Mouse (Mus musculus) olfactory bulb, adult 2 months (tissue): Measurements from ENCODE around the gene Trem3. TPM values are rescaled to one million over a fixed set of nuclear protein-coding genes. Genes with fewer than 3 reads are reported as not detected.

Source experiments
- H3K27ac ChIP-seq: fragments of 200-500 bp; 2 replicates; pipeline ENCODE4 v1.5.1; 2012; ENCODE audit warnings: low read depth, low read length; ENCODE audit not compliant: insufficient read depth
- H3K4me1 ChIP-seq: fragments of 200-500 bp; 2 replicates; pipeline ENCODE4 v1.6.1; 2012; ENCODE audit warnings: low read length; ENCODE audit not compliant: control insufficient read depth, insufficient read depth
- H3K4me3 ChIP-seq: fragments of 200-500 bp; 2 replicates; pipeline ENCODE4 v1.5.1; 2012; ENCODE audit warnings: mild to moderate bottlenecking, low read depth, low read length, moderate library complexity; ENCODE audit not compliant: insufficient read depth
- CTCF ChIP-seq: fragments of 200-500 bp; IDR thresholded peaks from 2 replicates; pipeline ENCODE4 v1.5.1; 2012; ENCODE audit warnings: low read depth, mild to moderate bottlenecking, low read length, moderate library complexity; ENCODE audit not compliant: insufficient read depth
- POLR2A ChIP-seq: fragments of 200-500 bp; IDR thresholded peaks from 2 replicates; pipeline ENCODE4 v1.6.1; 2012; ENCODE audit warnings: mild to moderate bottlenecking, low read depth, low read length, moderate library complexity; ENCODE audit not compliant: insufficient read depth
- WGBS: fragments of 180-500 bp; shearing (Covaris S2); methylation state at CpG from one replicate; pipeline ENCODE4 v1.1.7; 2018; 5-methylcytosine and 5-hydroxymethylcytosine counted together
- polyA plus RNA-seq: library from polyadenylated mRNA; stranded (reverse); fragments of >200 nt; gene quantifications from 2 replicates; pipeline ENCODE4 v1.2.4, GENCODE M21; 2012; ENCODE audit warnings: low replicate concordance; ENCODE audit not compliant: missing spikeins, insufficient read depth, insufficient read length

Gene Trem3
- not detected in 2 replicates for polyA plus RNA-seq

DNA sequence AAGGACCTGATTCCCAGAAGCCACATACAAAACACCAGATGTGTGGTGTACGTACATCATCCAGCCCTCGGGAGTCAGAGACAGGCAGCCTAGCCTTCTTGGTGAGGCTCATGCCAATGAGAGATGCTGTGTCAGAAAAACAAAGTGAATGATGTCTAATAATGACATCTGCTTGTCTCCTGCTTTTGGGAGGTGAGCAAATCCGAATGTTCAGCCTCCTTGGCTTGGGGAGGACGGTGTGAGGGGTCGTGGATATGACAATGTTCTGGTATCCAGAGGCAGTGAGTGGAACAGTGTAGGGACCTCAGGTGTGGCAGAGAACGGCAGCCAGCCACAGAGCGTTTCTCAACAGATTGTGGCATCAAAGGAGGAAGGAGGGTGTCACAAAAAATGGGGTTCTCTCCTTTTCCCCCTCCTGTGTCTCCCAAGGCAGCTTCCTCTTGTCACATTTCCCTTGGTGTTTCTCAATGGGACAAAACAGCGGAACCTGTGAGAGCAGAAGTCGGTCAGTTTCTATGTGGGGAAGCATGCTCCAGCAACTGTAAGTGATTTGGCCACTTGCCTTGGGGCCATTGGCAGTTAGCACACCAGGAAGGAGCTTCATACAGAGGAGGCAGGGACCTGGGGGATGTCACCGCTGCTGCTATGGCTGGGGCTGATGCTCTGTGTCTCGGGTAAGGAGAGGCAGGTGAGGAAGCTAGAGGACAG, at the start of gene Trem3:
Gene Trem3, plus strand, starts transcription at position 557 of the 708 bp plus-strand sequence.
- TF ChIP-seq CTCF (no peak), POLR2A (no peak)
- Histone ChIP-seq H3K27ac (no peak within 1 kb of the TSS), H3K4me1 (no peaks in the 10 kb centered on the region), H3K4me3 (no peak within 1 kb of the TSS)
- 87% methylated on average over 11 of the region's 11 CpGs for WGBS

DNA sequence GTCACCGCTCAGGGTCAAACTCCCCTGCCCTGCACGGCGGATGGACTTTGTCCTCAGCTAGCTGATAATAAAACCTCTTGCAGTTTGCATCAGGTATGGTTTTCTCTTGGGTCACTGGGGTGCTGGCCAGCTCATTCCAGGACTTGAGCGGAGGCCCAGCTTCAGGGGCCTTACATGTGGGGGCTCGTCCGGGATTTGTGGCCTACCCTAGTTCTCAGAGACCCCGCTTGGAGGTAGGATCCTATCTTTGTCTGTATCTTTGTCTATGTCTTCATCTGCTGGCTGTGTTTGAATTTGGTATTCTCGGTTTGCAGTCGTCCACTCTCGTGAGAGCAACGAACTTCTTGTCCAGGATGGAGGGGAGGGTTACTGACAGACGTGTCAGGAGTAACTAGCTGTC, 44.5 kb upstream of the Trem3 start:
- H3K4me3 ChIP-seq, result no peak overlapping the region
- no peak for TF ChIP-seq POLR2A
- no peak for TF ChIP-seq CTCF
- H3K27ac ChIP-seq, result no peak overlapping the region
- no peaks in the 10 kb centered on the region for H3K4me1 ChIP-seq
- WGBS, result 96% methylated on average over 12 of the region's 12 CpGs

DNA sequence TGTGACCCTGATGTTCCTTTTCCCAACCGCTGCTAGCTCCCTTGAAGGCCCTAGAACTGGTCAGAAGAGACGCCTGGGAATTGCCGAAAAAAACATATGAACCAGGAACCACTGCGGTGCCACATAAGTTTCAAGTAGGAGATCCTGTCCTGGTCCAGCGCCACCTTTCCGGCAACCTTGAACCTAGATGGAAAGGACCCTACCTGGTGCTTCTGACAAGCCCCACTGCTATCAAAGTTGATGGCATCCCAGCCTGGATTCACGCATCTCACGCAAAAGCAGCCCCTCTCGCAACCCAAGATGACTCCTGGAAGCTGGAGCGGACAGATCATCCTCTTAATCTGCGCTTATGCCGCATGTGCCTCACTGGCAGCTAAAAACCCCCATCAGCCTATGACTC, 35.0 kb upstream of the Trem3 start:
- WGBS, result 97% methylated on average over 12 of the region's 12 CpGs
- Histone ChIP-seq H3K27ac (no peak overlapping the region), H3K4me1 (no peaks in the 10 kb centered on the region), H3K4me3 (no peak overlapping the region)
- TF ChIP-seq POLR2A (no peak), CTCF (no peak)

DNA sequence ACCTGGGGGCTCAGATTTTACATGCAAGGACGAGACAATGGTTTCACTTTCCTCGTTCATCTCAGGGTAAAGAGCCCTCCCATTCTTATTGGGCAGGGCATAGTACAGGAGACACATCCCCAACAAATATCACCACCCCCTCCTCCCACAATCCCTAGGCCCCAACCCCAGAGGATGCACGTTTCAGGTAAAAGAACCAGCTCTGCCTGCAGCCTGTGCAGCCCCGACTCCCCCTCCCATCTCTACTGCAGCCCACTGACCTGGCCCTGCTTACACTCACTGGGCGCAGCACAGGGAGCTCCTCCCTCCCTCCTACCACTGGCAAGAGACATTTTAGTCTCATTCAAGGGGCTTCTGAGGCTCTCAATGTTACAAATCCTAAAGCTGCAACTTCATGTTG, 34.1 kb upstream of the Trem3 start:
- no peak for TF ChIP-seq CTCF
- TF ChIP-seq POLR2A, result no peak
- WGBS, result 78% methylated on average over 5 of the region's 5 CpGs
- Histone ChIP-seq H3K27ac (no peak overlapping the region), H3K4me1 (no peaks in the 10 kb centered on the region), H3K4me3 (no peak overlapping the region)

DNA sequence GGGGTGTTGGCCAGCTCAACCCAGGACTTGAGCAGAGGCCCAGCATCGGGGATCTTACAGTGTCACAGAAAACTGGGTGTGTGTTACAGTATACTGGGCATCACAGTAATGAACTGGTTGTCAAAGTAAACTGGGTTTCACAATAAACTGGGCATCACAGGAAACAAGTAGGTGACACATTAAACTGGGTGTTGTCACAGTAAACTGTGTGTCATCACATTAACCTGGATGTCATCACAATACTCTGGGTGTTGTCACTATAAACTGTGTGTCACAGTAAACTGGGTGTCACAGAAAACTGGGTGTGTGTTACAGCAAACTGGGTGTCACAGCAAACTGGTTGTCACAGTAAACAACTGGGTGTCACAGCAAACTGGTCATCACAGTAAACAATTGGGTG, 32.1 kb upstream of the Trem3 start:
- Histone ChIP-seq H3K4me3 (no peak overlapping the region), H3K27ac (no peak overlapping the region), H3K4me1 (no peaks in the 10 kb centered on the region)
- WGBS, result 87% methylated on average over 1 of the region's 1 CpGs
- TF ChIP-seq CTCF (no peak), POLR2A (no peak)

DNA sequence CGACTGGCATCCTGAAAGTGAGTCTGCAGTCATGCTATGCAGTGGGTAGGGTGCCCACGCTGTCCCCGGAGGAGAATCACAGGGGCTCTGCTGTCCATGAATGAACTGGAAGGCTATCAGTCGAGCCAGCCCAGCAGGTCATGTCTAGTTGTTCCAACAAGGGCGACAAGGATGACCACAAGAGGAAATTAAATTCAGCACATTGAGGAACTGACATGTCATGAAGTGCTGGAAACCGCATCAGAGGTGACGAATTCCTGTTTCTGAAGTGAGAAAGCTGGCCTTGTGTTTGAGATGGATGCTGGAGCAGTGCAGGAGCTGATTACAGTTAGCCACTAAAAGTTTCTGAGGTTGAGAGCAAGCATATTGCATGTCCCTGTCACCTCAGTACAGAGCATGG, 16.9 kb upstream of the Trem3 start:
- H3K4me3 ChIP-seq, result no peak overlapping the region
- 86% methylated on average over 7 of the region's 7 CpGs for WGBS
- H3K4me1 ChIP-seq, result no peaks in the 10 kb centered on the region
- no peak overlapping the region for H3K27ac ChIP-seq
- TF ChIP-seq POLR2A (no peak), CTCF (no peak)

DNA sequence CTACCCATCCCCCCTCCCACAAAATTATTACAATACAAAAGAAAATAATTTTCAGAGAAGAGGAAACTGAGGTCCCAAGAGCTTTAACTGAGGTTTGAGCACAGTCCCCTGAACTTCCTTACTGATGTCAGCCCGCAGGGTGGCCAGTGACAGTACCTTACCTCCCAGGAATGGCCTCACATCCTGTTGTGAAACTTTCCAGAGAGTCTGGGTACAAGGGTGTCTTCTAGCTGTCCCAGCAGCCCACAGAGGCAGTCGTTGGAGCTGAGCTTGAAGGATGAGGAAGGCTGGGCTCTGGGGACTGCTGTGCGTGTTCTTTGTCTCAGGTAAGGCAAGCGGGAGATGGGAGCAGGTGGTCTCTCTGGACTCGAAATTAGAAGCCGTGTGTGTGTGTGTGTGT, 15.1 kb upstream of the Trem3 start, which contains the start of gene Trem1:
Gene Trem1, plus strand, starts transcription at position 251 of the 400 bp plus-strand sequence.
- TF ChIP-seq POLR2A (no peak), CTCF (no peak)
- H3K4me3 ChIP-seq, result no peak within 1 kb of the TSS
- WGBS, result 86% methylated on average over 6 of the region's 6 CpGs
- H3K4me1 ChIP-seq, result no peaks in the 10 kb centered on the region
- no peak within 1 kb of the TSS for H3K27ac ChIP-seq

DNA sequence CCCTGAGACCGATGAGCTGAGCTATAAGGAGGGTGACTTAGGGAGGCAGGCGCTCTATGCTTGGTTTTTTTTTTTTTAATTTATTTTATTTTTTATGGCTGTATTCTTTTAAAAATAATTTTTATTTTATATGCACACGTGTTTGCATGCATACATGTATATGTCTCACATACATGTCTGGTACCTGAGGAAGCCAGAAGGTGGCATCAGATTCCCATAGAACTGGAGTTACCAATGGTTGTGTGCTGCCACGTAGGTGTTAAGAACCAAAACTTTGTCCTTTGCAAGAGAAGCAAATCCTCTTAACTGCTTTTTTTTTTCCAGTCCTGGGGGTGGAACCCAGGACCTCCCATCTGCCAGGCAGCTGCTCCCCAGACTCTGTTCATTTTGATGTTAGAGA, 13.8 kb upstream of the Trem3 start:
- H3K4me3 ChIP-seq, result no peak overlapping the region
- no peak for TF ChIP-seq CTCF
- TF ChIP-seq POLR2A, result no peak
- H3K27ac ChIP-seq, result no peak overlapping the region
- 93% methylated on average over 4 of the region's 4 CpGs for WGBS
- H3K4me1 ChIP-seq, result no peaks in the 10 kb centered on the region

DNA sequence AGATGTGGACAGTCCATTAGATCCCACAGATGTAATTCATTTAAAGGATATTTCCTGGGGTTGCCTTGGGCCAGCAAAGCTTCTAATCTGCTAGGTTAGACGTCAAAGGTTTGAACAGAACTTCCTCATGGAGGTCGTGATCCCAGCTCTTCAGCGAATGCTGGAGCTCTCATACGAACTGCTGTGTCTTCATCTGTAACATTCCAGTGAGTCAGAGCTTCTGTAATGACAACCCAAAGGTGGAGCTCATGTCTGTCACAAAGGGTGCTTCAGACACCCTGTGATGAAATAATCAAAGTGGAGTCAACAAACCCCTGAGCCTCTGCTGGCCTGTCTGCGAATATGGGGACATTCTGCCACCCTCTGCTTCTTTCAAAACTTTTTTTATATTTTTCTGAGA, 13.0 kb upstream of the Trem3 start:
- WGBS, result 77% methylated on average over 5 of the region's 5 CpGs
- H3K27ac ChIP-seq, result no peak overlapping the region
- H3K4me1 ChIP-seq, result no peaks in the 10 kb centered on the region
- H3K4me3 ChIP-seq, result no peak overlapping the region
- TF ChIP-seq POLR2A (no peak), CTCF (no peak)

DNA sequence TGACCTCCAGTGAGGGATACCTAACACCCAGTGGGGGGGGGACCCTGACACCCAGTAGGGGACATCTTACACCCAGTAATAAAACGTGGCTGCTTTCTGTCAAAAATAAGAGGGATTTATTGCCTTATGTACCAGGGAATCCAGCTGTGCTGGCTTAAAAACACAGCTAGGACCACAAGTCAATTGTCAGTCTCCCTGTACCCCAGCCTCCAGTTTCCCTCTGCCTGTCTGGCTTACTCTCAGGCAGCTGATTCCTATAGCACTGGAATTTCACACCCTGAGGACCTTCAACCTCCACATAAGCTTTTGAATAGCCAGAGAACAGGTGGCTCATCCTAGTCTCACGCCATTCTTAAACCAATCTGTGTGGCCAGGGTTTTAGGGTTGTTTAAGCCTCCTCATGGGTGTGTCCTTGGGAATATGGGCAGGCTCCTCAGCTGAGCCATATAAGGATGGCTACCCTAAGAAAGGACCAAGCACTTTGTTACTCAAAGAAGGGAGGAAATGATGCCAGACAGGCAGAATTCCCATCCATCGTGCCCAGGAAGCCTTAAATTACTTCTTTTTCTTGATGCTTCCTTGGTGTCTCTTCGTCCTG, 11.7 kb upstream of the Trem3 start:
- 65% methylated on average over 4 of the region's 4 CpGs for WGBS
- Histone ChIP-seq H3K4me1 (no peaks in the 10 kb centered on the region), H3K4me3 (no peak overlapping the region), H3K27ac (no peak overlapping the region)
- TF ChIP-seq CTCF, result no peak
- TF ChIP-seq POLR2A, result no peak
